Mouse (Mus musculus): ENCODE measurements around the gene Rbfox1.

- no peak for TF ChIP-seq CTCF (IDR thresholded peaks at IDR 0.05; ENCODE audit: low read depth)
- TF ChIP-seq EP300 (optimal IDR thresholded peaks at IDR 0.05) = no peak
Measured at GRCm38 (mm10) chr16:6897734-6898133, 1012.6 kb downstream of the Rbfox1 start.
